Mouse (Mus musculus) urinary bladder, postnatal 4 days (tissue): ENCODE data around the gene Fhl1.
A peak's percentile ranks its signal among the peaks of the same experiment; 100 is the strongest.

Experiments
- DNase-seq, 2 experiments: peaks; one replicate each; pipeline ENCODE4 v3.0.0; 2021 to 2022; ENCODE audit warnings: low spot score in 2 of 2

Gene Fhl1

DNA sequence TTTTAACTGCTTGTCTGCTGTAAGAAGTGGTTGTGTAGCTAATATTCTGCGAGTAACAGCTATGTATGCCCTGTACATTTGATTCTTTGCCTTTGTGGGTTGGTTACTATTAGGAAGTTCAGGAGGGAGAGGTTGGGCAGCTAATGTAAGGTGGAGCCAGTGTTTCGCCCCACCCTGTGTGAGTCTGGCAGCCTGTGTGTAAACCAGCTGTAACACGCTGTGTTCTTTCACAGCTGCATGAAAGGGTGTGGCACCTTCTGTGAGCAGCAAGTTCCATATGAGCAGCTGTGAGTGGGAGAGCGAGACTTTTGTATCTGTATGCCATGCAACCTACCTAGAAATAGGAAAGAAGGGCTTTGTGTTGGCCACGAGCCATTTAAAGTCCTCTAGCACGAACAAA lies 20.6 kb downstream of the Fhl1 start:
- DNase-seq: no peak

DNA sequence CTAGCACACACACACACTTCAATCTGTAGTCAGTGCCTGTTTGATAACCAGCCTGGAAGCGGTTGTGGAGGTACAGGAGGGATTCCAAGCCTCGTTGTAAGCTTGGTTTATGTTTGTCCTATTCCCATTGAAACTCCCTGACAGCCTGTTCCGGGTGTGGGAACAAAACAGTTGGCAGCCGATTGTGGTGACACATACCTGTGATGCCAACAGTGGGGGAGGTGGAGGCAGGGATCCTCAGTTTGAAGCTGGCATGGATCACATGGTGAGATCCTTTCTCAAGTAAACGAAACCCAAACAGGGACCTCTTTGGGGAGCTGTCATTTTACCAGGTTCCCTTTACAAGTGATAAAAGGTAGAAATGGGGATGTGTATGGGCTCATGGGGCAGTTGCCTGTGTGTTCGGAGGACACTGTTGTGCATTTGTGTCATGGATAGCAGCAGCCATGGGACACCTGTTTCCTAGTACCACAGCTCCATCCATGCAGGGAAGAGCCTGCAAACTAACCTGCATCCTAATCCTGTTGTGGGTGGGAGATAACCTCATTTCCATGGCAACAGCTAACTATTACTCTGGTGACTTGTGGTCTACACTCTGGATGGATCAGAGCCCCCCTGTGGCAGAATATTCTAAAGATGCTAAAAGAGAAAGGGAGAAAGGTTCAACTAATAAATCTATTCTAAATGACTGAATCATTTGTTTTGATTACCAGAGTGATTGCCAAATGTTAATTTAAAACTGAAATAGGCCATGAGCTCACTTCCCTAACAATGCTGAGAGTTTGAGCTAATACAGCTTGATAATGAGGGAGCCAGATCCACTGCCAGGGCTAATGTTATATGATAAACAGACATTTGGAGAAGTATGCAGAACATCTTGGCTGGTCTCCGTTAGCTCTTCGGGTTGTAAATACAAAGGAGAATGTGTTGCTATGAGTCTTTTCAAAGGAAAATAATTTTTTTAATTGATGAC lies 22.0 kb downstream of the Fhl1 start:
- no peak for DNase-seq

DNA sequence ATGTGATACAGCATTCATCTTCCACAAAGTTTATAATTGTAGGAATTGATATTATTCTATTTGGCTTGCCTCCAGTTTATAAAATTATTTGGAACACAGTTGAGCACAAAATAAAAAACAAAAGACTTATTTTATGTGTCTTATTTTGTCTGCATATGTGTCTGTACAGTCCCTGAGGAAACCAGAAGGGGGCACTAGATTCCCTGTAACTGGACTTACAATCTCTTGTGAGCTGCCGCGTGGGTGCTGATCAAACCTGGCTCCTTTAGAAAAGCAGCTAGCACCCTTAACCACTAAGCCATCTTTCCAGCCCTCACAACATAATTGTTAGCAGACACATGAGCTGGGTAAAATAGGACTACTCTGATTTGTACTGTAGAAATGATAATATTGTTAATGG lies 24.1 kb downstream of the Fhl1 start:
- DNase-seq: no peak

DNA sequence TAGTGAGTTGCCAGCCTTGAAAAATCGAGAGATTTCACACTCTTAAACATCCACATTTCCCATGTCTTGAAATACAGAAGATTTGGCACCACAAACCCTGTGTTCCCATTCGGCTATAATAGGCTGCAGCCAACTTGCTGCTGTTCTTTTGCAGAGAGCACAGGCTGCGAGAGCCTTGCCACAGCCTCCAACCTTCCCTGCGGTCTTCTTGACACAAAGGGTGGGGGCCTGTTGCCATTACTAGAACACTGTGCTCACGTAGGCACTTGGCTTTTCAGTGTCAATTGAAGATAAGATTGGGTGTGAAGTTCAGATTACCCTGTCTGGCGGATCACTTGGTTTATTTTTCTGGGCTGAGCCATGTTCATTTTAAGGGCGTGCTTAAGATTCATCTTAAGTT lies 24.8 kb downstream of the Fhl1 start:
- DNase-seq: no peak

DNA sequence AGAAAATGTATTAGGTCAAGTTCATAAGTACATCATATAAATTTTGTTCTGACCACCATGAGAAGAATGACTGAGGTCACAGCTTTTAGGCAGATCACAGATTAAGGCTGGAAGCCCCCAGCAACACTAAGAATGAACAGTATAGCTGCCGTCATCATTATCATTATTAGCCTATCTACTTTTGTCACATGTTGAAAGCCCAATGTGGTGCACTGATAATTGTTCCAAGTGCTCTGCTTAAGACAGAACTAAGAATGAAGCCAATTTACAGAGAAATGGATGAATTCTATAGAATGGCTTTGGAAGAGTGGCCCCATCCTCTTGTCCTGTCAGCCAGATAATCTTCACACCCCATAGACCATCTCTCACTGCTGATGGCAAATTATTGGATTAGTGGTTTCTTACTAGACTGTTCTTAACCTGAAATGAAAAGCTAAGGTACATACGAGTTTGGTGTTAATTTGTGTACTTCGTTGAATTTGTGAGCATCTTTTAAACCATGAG lies 28.7 kb downstream of the Fhl1 start:
- DNase-seq: no peak

DNA sequence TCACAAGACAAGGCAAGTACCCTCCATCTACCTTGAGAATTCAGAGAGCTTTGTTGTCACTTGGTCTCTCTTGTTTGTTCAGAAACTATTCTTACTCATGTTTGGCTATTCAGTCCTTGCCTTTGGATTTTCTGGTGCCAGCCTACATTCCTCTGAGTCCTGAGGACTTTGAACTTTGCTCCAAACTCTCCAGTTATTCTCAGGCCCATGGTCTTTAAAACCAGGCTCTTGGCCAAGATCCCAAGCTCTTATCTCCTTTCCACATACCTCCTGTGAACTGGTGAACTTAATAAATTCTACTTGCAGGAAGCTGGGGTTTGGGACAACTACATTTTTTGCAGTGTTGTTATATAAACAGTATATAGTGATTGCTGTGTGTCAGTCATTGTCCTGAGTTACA lies 38.3 kb downstream of the Fhl1 start:
- no peak for DNase-seq

DNA sequence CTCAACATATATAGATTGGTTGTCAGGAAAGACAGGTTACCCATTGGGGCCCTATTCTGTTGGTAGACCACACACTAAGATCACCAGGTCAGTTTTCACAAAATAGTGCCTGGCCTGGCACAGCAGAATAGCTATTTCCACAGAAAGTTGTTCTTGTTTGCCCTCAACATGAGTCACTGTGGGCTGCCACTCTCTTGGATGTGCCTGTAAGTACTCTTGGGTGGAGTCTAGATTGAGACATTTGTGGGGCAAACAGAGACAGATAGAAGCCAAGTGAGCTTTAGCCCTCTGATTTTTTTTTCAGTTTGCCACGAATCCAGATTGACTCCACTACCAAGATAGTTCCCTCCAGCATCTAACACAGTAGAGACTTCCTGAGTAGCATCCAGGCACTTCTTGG lies 40.2 kb downstream of the Fhl1 start:
- no peak for DNase-seq

DNA sequence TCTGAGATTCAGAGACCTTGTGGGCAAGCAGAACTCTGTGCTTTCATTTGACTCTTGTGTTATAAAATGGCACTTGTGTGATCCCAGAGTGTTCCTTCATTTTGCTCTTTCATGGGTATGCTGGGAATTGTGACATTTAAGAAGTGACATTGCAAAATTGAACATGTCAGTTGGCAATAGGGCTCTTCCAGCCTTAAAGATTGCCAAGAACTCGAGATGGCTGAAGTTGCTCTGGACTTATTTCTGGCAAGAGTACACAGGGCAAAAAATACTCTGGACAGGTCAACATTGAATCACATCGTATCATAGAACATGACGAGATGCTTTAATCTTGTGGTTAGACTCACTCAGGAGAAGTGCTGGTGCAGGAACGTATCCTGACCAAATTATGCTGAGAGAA lies 41.7 kb downstream of the Fhl1 start:
- DNase-seq: no peak

DNA sequence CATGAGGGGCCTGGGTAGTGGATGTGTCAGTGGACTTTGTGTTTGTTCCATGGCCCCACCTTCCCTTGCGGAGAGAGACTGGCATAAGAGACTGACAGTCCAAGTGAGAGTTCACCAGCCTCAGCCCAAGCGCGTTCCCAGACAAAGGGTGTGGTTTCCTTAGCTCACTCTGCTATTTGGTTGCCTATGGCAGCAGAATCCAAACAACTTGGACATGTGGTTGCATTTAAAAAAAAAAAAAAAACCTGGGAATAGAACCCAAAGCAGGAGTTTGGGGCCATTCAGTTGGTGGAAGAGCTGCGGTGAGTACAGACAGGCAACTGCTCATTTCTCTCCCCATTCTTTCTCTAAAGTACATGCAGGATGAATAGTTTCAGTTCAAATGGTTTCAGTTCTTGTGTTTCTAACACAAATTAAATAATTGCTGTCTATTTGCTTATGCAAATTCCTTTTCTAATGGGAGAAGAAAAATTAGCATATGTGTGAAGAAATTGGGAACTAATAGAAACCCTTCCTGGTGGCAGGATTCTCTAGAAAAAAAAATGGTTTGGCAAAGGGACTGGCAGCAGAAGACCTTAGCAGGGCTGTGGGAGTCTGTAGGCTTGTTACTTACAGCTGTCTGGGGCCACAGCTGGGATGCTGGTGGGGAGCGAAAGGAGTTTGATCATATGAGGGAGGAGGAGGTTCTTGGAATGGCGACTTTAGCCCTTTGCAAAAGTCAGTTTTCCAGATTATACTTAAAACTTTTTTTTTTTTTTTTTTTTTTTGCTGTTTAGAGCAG lies 54.9 kb downstream of the Fhl1 start:
- DNase-seq: no peak

DNA sequence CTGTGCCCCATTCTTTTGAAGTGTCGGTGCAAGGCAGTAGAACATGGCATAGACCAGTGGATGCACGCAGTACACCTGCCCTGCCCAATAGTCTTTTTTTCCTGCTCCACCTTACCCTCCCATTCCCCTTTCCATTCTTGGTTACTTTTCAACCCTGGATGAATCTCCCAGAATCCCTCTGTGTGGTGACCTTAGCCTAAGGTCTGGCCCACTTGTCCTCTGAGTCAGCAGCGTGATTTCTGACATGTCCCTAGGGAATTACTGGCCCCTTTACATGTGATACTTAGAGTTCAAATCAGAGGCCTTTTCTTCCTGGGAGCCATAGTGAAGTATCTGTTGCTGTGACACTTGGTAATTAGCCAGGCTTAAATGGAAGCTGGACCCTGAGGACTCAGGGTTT lies 55.9 kb downstream of the Fhl1 start:
- no peak for DNase-seq

DNA sequence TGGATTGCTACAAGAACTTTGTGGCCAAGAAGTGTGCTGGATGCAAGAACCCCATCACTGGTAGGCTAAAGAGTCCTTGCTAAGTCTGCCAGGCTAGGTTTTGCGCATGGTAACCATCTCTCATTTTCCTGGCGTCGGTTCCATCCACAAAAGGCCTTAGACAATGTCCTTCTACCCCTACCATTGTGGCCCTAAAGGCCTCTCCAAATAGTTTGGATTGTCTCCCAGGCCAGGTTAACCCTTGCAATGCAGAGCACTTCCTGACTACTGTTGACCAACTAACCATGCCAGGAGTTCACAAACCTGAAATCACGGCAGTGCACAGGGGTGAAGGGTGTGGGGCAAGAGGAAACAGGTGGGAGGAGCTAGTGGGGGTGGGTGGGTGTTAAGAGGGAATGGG lies 59.0 kb downstream of the Fhl1 start:
- DNase-seq: no peak

DNA sequence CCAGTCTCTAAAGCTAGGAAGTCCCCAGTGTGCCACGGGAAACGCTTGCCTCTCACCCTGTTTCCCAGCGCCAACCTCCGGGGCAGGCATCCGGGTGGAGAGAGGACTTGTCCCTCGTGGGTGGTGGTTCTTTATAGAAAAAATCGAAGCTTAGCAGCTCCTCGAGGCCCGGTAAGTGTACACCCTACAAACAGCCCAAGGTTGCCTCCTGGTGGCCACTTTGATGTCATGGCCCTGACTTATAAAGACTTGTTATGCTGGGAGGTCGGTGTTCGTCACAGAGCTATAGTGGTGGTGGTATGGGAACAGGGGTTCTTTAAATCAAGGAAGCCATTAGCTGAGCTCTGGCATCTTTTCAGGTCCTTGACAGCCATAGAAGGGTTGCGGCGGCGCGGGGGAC lies 59.7 kb downstream of the Fhl1 start:
- DNase-seq: peak; percentile 19 to 62

DNA sequence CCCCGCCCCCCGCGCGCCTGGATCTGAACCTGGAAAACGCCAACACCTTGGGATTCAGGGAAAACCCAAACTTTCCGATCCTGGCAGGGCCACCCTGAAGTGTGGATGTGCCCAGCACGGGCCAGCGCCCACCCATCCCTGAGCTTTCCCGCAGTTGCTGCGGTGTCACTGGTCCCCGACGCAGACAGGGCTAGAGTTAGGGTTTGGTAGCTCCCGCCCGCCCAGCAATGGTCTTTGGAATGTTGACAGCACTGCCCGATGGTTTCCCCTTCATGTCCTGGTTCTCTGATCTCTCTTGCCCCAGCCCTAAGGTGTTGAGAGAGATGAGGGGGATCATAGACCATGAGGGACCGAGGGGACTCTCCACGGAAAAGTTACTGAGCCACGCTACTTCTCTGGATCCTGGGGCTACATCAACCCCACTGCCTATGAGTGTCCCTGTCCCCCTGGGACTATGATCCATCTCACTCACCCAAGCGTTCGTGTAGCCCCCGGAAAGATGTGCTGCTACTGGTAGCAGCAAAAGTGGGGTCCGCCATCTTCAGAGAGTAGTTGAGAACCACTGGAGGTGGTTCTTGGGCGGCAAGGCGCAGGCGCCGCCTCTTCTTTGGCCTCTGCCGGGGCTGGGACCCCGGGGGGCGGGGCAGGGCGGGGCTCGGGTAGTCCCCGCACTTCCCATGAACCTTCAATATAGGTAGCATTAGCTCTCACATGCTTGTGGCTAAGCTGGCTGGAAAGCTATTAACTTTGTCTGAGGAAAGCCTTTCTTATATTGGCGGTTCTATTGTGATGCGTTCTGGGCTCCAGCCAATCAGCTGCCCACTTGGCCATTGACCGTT lies 90.4 kb downstream of the Fhl1 start, which contains the start of gene Map7d3:
Gene Map7d3, minus strand, starts transcription at position 562 of the 839 bp plus-strand sequence.
- no peak for DNase-seq

DNA sequence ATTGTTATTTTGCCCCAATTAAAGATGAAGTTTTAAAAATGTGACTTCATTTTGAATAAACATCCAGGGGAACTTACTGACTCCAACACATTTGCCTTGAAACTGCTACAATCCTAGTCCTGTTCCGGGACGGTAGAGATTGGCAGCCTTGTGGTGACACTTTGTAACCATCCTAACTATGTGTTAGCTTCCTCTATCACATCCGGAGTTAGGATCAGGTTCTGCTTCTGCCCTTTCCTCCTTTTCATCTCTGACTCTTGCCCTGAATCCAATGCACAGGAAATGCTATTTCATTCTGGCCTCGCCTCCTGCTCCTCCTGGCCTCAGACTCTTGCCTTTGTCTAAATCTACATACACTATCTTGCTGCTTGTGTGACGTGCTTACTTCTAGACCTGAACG lies 95.9 kb downstream of the Fhl1 start:
- DNase-seq: no peak

DNA sequence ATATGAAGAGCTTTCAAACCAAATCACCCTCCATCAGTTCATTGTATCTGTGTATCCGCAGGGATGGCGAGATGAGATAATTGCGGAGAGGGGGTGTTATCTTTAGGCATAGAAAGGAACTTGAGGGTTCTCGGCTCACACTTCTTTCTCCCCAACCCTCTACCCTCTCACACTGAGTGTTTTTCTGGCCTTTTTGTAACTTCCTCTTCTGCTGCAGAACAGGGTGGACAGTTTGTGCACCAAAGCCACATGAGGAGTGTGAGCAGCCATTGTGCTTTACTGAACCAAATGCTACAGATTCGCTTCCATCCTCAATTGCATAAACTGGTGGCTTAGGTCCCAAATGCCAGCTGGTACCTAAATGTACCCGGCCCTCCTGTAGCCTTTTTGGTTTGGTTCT lies 104.3 kb downstream of the Fhl1 start:
- no peak for DNase-seq

DNA sequence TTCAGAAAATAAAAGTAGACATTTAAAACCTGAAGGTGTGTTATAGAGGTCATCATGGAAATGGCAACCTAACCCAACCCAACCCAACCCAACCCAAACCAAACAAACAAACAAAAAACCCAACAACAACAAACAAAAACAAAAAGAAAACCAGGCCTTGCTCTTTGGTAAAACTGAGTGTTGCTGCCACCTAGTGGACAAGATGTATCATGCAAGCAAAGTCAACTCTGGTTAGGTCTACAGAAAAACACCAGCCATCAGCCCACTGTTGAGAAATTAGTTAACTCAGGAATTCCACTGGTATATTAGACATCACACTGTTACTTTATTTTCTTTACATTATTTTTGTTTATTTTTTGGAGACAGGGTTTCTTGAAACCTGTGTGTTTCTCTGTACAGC lies 107.8 kb downstream of the Fhl1 start:
- no peak for DNase-seq

DNA sequence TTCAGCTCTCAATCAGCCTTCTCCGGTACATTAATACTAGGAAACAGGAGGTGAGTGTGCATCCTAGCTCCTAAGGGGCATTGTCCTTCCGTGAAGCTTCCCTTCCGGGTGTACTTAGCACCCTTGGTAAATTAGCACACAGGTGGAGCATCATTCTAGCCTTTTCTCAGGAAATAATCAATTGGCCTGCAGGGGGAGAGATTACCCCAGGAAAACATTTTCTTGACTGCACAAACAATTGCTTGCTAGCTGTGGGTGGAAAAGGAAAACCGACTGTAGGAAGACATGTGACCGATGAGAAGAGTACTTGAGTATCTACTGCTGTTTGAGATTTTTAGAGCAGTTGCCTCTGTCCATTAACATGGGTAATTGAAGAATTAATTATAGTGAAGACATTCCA lies 109.7 kb downstream of the Fhl1 start:
- DNase-seq: no peak
